Mouse (Mus musculus) embryonic fibroblast, embryonic 13.5 days (primary cell): Measurements from ENCODE around the gene Polr2l.

ENCODE experiments used
- CTCF ChIP-seq: IDR thresholded peaks from 2 replicates; pipeline ENCODE4 v1.5.1; 2011; ENCODE audit warnings: mild to moderate bottlenecking, control low read depth, low read length, moderate library complexity, borderline replicate concordance; ENCODE audit not compliant: insufficient read depth
- POLR2A ChIP-seq: IDR thresholded peaks from 2 replicates; pipeline ENCODE4 v1.6.1; 2011; ENCODE audit warnings: low read depth, mild to moderate bottlenecking, control low read depth, low read length, moderate library complexity

DNA sequence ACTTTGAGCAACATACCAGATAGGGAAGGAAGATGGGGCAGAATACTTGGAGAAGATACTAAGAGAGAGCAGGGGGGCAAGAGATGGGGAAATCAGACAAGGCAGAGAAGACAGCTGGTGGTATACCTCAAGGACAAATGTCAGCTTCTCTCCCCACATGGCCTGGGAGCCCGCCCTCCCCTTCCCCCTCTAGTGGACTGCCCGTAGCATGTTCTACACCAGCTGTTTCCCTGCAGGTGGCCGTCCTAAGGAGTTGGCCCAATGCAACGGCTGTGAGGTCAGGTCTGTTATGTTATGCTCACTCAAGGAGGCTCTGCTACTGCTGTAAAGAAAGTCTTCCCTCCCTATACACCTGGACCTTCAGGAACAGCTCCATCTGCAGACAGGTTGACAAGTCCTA is 48.1 kb upstream of the Polr2l start:
- TF ChIP-seq POLR2A (no peak), CTCF (no peak)
